Mouse (Mus musculus) embryonic facial prominence, embryonic 14.5 days (tissue): Measurements from ENCODE around the gene Socs2. TPM values are rescaled to one million over a fixed set of nuclear protein-coding genes. Genes with fewer than 3 reads are reported as not detected.

Source experiments
- ATAC-seq: fragments of 200-750 bp; cut with Nextera tagmentation; 2 replicates; pipeline ENCODE4 v1.8.0; 2017; ENCODE audit warnings: low read depth, moderate number of reproducible peaks, moderate TSS enrichment
- DNase-seq: peaks from one replicate; pipeline ENCODE4 v3.0.0-alpha.2; 2015; ENCODE audit warnings: low spot score
- H3K27ac ChIP-seq: fragments of 300-500 bp; sonication (generic); replicated peaks from 2 replicates; pipeline ENCODE4 v1.5.1; 2014; ENCODE audit warnings: low read depth, mild to moderate bottlenecking, low read length, moderate library complexity
- H3K27me3 ChIP-seq: fragments of 300-500 bp; sonication (generic); replicated peaks from 2 replicates; pipeline ENCODE4 v1.6.1; 2014; ENCODE audit warnings: low read length; ENCODE audit not compliant: control insufficient read depth, insufficient read depth
- H3K36me3 ChIP-seq: fragments of 300-500 bp; sonication (generic); 2 replicates; pipeline ENCODE4 v1.6.1; 2014; ENCODE audit warnings: low read length, mixed read lengths; ENCODE audit not compliant: control insufficient read depth, insufficient read depth
- H3K4me1 ChIP-seq: fragments of 300-500 bp; sonication (generic); 2 replicates; pipeline ENCODE4 v1.6.1; 2014; ENCODE audit warnings: antibody characterized with exemption, low read length; ENCODE audit not compliant: control insufficient read depth, insufficient read depth
- H3K4me2 ChIP-seq: fragments of 300-500 bp; sonication (generic); 2 replicates; pipeline ENCODE4 v1.6.1; 2014; ENCODE audit warnings: low read depth, mild to moderate bottlenecking, low read length, moderate library complexity, mixed read lengths
- H3K4me3 ChIP-seq: fragments of 300-500 bp; sonication (generic); 2 replicates; pipeline ENCODE4 v1.5.1; 2014; ENCODE audit warnings: low read depth, mild to moderate bottlenecking, low read length
- H3K9ac ChIP-seq: fragments of 300-500 bp; sonication (generic); 2 replicates; pipeline ENCODE4 v1.6.1; 2014; ENCODE audit warnings: low read depth, mild to moderate bottlenecking, low read length, moderate library complexity, mixed read lengths
- H3K9me3 ChIP-seq: fragments of 300-500 bp; sonication (generic); 2 replicates; pipeline ENCODE4 v1.6.1; 2016; ENCODE audit warnings: low read length; ENCODE audit not compliant: control insufficient read depth
- WGBS: fragments of 180-500 bp; shearing (Covaris S2); extraction: QIAGEN DNeasy Blood & Tissue Kit; methylation state at CpG from one replicate; pipeline ENCODE4 v1.1.7; 2014; 5-methylcytosine and 5-hydroxymethylcytosine counted together
- polyA plus RNA-seq: library from polyadenylated mRNA; unstranded; fragments of >200 nt; fragmentation: Nextera tagmentation; extraction: Ambion mirVana; gene quantifications from 2 replicates; pipeline ENCODE4 v1.2.1, GENCODE M21; 2014

Gene Socs2
- polyA plus RNA-seq, 1 experiment from 2014 or later: 58.2 TPM

GRCm38 (mm10) chr10:95453282-95453681 lies 36.3 kb upstream of the Socs2 start:
- no peak for DNase-seq
- no peak overlapping the region for H3K4me2 ChIP-seq
- WGBS: 92% methylated on average over 5 of the region's 5 CpGs

GRCm38 (mm10) chr10:95449033-95449432 lies 32.1 kb upstream of the Socs2 start:
- H3K27ac ChIP-seq: no peak overlapping the region

More at GRCm38 (mm10) chr10:95453282-95453681, 36.3 kb upstream of the Socs2 start:
- Histone ChIP-seq H3K27me3 (no peaks in the 10 kb centered on the region), H3K4me3 (no peak overlapping the region), H3K9ac (no peak overlapping the region), H3K4me1 (no peaks in the 10 kb centered on the region), H3K36me3 (no peaks in the 10 kb centered on the region), H3K27ac (no peak overlapping the region), H3K9me3 (no peaks in the 10 kb centered on the region)
- no peak for ATAC-seq

GRCm38 (mm10) chr10:95447954-95448353 lies 31.0 kb upstream of the Socs2 start:
- ATAC-seq (no peak), DNase-seq (no peak)
- WGBS: 93% methylated on average over 16 of the region's 16 CpGs

More at GRCm38 (mm10) chr10:95449033-95449432, 32.1 kb upstream of the Socs2 start:
- DNase-seq (no peak), ATAC-seq (no peak)
- H3K9me3 ChIP-seq: no peaks in the 10 kb centered on the region
- 79% methylated on average over 6 of the region's 6 CpGs for WGBS
- no peak overlapping the region for H3K4me3 ChIP-seq
- H3K4me2 ChIP-seq: no peak overlapping the region
- no peaks in the 10 kb centered on the region for H3K36me3 ChIP-seq
- H3K9ac ChIP-seq: no peak overlapping the region
- no peaks in the 10 kb centered on the region for H3K4me1 ChIP-seq
- H3K27me3 ChIP-seq: no peaks in the 10 kb centered on the region

GRCm38 (mm10) chr10:95445104-95446056 lies 28.4 kb upstream of the Socs2 start:
- Histone ChIP-seq H3K4me1 (no peaks in the 10 kb centered on the region), H3K9me3 (no peaks in the 10 kb centered on the region), H3K4me3 (no peak overlapping the region), H3K36me3 (no peaks in the 10 kb centered on the region), H3K9ac (no peak overlapping the region), H3K27me3 (no peaks in the 10 kb centered on the region), H3K27ac (no peak overlapping the region), H3K4me2 (no peak overlapping the region)
- no peak for ATAC-seq
- peak; percentile 19 for DNase-seq
- 79% methylated on average over 18 of the region's 18 CpGs for WGBS

More at GRCm38 (mm10) chr10:95447954-95448353, 31.0 kb upstream of the Socs2 start:
- Histone ChIP-seq H3K36me3 (no peaks in the 10 kb centered on the region), H3K9ac (no peak overlapping the region), H3K27ac (no peak overlapping the region), H3K4me2 (no peak overlapping the region), H3K9me3 (no peaks in the 10 kb centered on the region), H3K4me1 (no peaks in the 10 kb centered on the region), H3K27me3 (no peaks in the 10 kb centered on the region), H3K4me3 (no peak overlapping the region)

DNA sequence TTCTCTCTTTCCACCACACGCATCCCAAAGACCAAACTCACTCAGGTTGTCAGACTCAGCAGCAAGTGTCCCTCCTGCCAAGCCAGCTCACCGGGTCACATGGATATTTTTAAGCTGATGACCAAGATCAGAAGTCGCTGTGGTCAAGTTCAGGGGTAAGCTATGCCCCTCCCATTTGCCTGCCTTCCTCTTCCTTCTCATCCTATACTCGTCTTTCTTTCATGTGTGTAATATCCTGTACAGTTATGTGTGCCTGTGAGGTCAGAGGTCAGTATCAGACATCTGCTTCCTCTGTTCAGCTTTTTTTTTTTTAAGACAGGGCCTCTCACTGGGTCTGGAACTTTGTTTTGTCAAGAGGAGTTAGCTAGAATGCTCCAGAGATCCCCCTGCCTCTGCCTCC lies 25.4 kb upstream of the Socs2 start:
- no peaks in the 10 kb centered on the region for H3K27me3 ChIP-seq
- ATAC-seq (no peak), DNase-seq (no peak)
- H3K9me3 ChIP-seq: no peaks in the 10 kb centered on the region
- WGBS: 77% methylated on average over 4 of the region's 4 CpGs
- H3K27ac ChIP-seq: no peak overlapping the region
- H3K4me1 ChIP-seq: no peaks in the 10 kb centered on the region
- H3K36me3 ChIP-seq: no peaks in the 10 kb centered on the region
- H3K4me3 ChIP-seq: no peak overlapping the region
- H3K9ac ChIP-seq: no peak overlapping the region
- H3K4me2 ChIP-seq: no peak overlapping the region

- no peak for ATAC-seq
- WGBS: 30% methylated on average over 2 of the region's 2 CpGs
- Histone ChIP-seq H3K4me2 (no peak overlapping the region), H3K4me1 (no peaks in the 10 kb centered on the region), H3K27ac (no peak overlapping the region), H3K9ac (no peak overlapping the region), H3K36me3 (no peaks in the 10 kb centered on the region), H3K27me3 (no peaks in the 10 kb centered on the region), H3K4me3 (no peak overlapping the region), H3K9me3 (no peaks in the 10 kb centered on the region)
- no peak for DNase-seq
Observed at GRCm38 (mm10) chr10:95440566-95440965, 23.6 kb upstream of the Socs2 start.

DNA sequence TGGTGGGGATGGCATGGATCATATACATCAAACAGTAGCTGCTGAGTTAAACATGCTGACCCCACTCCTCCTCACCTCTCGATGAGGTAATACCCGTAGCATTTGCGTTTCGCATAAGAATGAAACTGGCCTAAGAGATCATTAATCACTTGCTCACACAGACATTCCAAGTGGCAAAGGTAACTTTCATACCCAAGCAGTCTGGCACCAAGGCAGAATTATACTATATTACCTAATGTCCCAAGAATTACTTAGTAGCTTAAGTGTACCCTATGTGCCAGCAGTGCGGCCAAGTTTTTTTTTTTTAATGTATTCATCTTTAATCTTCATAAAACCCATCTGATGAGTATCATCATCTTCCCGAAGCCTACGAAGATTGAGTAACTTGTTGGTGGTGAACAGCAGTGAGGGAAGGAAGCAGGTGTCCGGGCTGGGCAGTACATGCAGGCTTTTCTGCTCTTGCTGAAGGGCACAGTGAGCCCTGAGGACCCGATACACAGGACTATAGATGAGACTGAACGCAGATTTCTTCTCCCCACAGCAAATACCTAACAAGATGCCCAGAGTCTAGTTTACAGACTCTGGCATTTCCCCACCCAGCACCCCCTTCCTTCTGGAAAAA lies 22.8 kb upstream of the Socs2 start:
- WGBS: 82% methylated on average over 10 of the region's 10 CpGs
- no peak overlapping the region for H3K9ac ChIP-seq
- H3K4me1 ChIP-seq: no peaks in the 10 kb centered on the region
- no peak overlapping the region for H3K27ac ChIP-seq
- no peaks in the 10 kb centered on the region for H3K27me3 ChIP-seq
- no peak for ATAC-seq
- H3K4me2 ChIP-seq: no peak overlapping the region
- H3K9me3 ChIP-seq: no peaks in the 10 kb centered on the region
- H3K36me3 ChIP-seq: no peaks in the 10 kb centered on the region
- DNase-seq: no peak
- H3K4me3 ChIP-seq: no peak overlapping the region

DNA sequence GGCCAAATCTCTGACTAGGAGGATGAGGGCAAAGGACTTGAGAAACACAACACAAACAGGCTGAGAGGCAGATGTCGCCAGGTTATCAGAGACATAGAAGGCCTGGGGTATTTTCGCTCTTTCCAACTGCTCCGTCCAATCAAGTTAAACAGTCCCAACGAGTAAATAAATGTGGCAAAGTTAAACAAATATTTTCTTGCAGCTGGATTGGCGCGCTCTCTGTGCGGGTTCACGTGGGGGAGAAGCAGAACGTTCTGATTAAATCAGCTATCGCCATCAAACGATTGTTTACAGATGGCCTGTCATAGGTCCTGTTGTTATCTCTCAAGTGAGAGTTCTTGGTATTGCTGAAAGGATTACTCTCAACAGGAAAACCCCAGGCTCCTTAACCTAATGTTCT lies 22.0 kb upstream of the Socs2 start:
- H3K4me2 ChIP-seq: no peak overlapping the region
- no peaks in the 10 kb centered on the region for H3K36me3 ChIP-seq
- H3K27me3 ChIP-seq: no peaks in the 10 kb centered on the region
- DNase-seq: no peak
- no peak for ATAC-seq
- H3K27ac ChIP-seq: no peak overlapping the region
- H3K9ac ChIP-seq: no peak overlapping the region
- WGBS: 52% methylated on average over 11 of the region's 11 CpGs
- no peak overlapping the region for H3K4me3 ChIP-seq
- no peaks in the 10 kb centered on the region for H3K4me1 ChIP-seq
- no peaks in the 10 kb centered on the region for H3K9me3 ChIP-seq
